Mouse (Mus musculus): ENCODE measurements around the gene Xab2. TPM values are rescaled to one million over a fixed set of nuclear protein-coding genes. Genes with fewer than 3 reads are reported as not detected.

The Xab2 gene
- polyA plus RNA-seq (2015; fragmentation: Nextera tagmentation; extraction: Ambion mirVana) = 44.4 and 48.4 TPM in 2 replicates

- no peak within 1 kb of the TSS for H3K27ac ChIP-seq
- peak within 1 kb of the TSS; percentile 88 for H3K4me2 ChIP-seq (ENCODE audit: low read length)
- H3K36me3 ChIP-seq (ENCODE audit: insufficient read depth, low read length) = peaks cover 9% of the 10 kb centered on the region
- H3K9ac ChIP-seq (ENCODE audit: low read depth, low read length) = peak within 1 kb of the TSS; percentile 78
- WGBS = under 1% methylated on average over 37 of the region's 37 CpGs
- ATAC-seq (replicated peaks; ENCODE audit: low FRiP score, low read depth) (peak; percentile 98), DNase-seq (ENCODE audit: low spot score) (peak; percentile 99)
- peak within 1 kb of the TSS; percentile 83 for H3K4me3 ChIP-seq (replicated peaks; ENCODE audit: low read depth, low read length)
- H3K4me1 ChIP-seq (replicated peaks; ENCODE audit: insufficient read depth, low read length) = peaks cover 8% of the 10 kb centered on the region
- no peak for TF ChIP-seq CTCF (IDR thresholded peaks at IDR 0.05; ENCODE audit: low read depth)
- no peaks in the 10 kb centered on the region for H3K9me3 ChIP-seq (replicated peaks; ENCODE audit: low read length)
- H3K27me3 ChIP-seq (ENCODE audit: insufficient read depth, low read length) = no peaks in the 10 kb centered on the region
These were observed at the start of gene Xab2, which contains the start of gene Pet100 for GRCm38 (mm10) chr8:3621199-3621970. TSS of gene Xab2 (minus strand) at chr8:3621316. TSS of gene Pet100 (plus strand) at chr8:3621548.

GRCm38 (mm10) chr8:3670388-3670787 is 49.3 kb upstream of the Xab2 start:
- H3K27ac ChIP-seq = no peak overlapping the region
- WGBS = 80% methylated on average over 2 of the region's 2 CpGs
- no peaks in the 10 kb centered on the region for H3K4me1 ChIP-seq (replicated peaks; ENCODE audit: insufficient read depth, low read length)
- no peaks in the 10 kb centered on the region for H3K9me3 ChIP-seq (replicated peaks; ENCODE audit: low read length)
- H3K27me3 ChIP-seq (ENCODE audit: insufficient read depth, low read length) = no peaks in the 10 kb centered on the region
- H3K36me3 ChIP-seq (ENCODE audit: insufficient read depth, low read length) = no peaks in the 10 kb centered on the region
- ATAC-seq (replicated peaks; ENCODE audit: low FRiP score, low read depth) = no peak
- no peak overlapping the region for H3K4me2 ChIP-seq (ENCODE audit: low read length)
- no peak for DNase-seq (ENCODE audit: low spot score)
- no peak for TF ChIP-seq CTCF (IDR thresholded peaks at IDR 0.05; ENCODE audit: low read depth)
- no peak overlapping the region for H3K9ac ChIP-seq (ENCODE audit: low read depth, low read length)
- H3K4me3 ChIP-seq (replicated peaks; ENCODE audit: low read depth, low read length) = no peak overlapping the region

GRCm38 (mm10) chr8:3665507-3665906 is 44.4 kb upstream of the Xab2 start, which contains the start of gene Mcemp1:
TSS of gene Mcemp1 (plus strand) at chr8:3665754.
- H3K4me3 ChIP-seq (replicated peaks; ENCODE audit: low read depth, low read length) = no peak within 1 kb of the TSS
- no peaks in the 10 kb centered on the region for H3K4me1 ChIP-seq (replicated peaks; ENCODE audit: insufficient read depth, low read length)
- H3K9ac ChIP-seq (ENCODE audit: low read depth, low read length) = no peak within 1 kb of the TSS
- ATAC-seq (replicated peaks; ENCODE audit: low FRiP score, low read depth) (no peak), DNase-seq (ENCODE audit: low spot score) (no peak)
- H3K9me3 ChIP-seq (replicated peaks; ENCODE audit: low read length) = no peaks in the 10 kb centered on the region
- no peak within 1 kb of the TSS for H3K4me2 ChIP-seq (ENCODE audit: low read length)
- H3K27me3 ChIP-seq (ENCODE audit: insufficient read depth, low read length) = no peaks in the 10 kb centered on the region
- H3K27ac ChIP-seq = no peak within 1 kb of the TSS
- TF ChIP-seq CTCF (IDR thresholded peaks at IDR 0.05; ENCODE audit: low read depth) = no peak
- WGBS = 61% methylated on average over 6 of the region's 6 CpGs
- H3K36me3 ChIP-seq (ENCODE audit: insufficient read depth, low read length) = no peaks in the 10 kb centered on the region

- Histone ChIP-seq H3K27me3 (ENCODE audit: insufficient read depth, low read length) (no peaks in the 10 kb centered on the region), H3K4me3 (replicated peaks; ENCODE audit: low read depth, low read length) (no peak overlapping the region), H3K27ac (no peak overlapping the region), H3K4me1 (replicated peaks; ENCODE audit: insufficient read depth, low read length) (no peaks in the 10 kb centered on the region), H3K36me3 (ENCODE audit: insufficient read depth, low read length) (no peaks in the 10 kb centered on the region), H3K9me3 (replicated peaks; ENCODE audit: low read length) (no peaks in the 10 kb centered on the region), H3K4me2 (ENCODE audit: low read length) (no peak overlapping the region), H3K9ac (ENCODE audit: low read depth, low read length) (no peak overlapping the region)
- ATAC-seq (replicated peaks; ENCODE audit: low FRiP score, low read depth) (no peak), DNase-seq (ENCODE audit: low spot score) (no peak)
- TF ChIP-seq CTCF (IDR thresholded peaks at IDR 0.05; ENCODE audit: low read depth) = no peak
- 64% methylated on average over 5 of the region's 5 CpGs for WGBS
These were observed 43.3 kb upstream of the Xab2 start for GRCm38 (mm10) chr8:3664405-3664804.

- Histone ChIP-seq H3K9me3 (replicated peaks; ENCODE audit: low read length) (no peaks in the 10 kb centered on the region), H3K4me2 (ENCODE audit: low read length) (no peak overlapping the region), H3K9ac (ENCODE audit: low read depth, low read length) (no peak overlapping the region), H3K27me3 (ENCODE audit: insufficient read depth, low read length) (no peaks in the 10 kb centered on the region), H3K36me3 (ENCODE audit: insufficient read depth, low read length) (no peaks in the 10 kb centered on the region), H3K4me1 (replicated peaks; ENCODE audit: insufficient read depth, low read length) (no peaks in the 10 kb centered on the region), H3K4me3 (replicated peaks; ENCODE audit: low read depth, low read length) (no peak overlapping the region), H3K27ac (no peak overlapping the region)
- DNase-seq (ENCODE audit: low spot score) (no peak), ATAC-seq (replicated peaks; ENCODE audit: low FRiP score, low read depth) (no peak)
- 75% methylated on average over 8 of the region's 8 CpGs for WGBS
- no peak for TF ChIP-seq CTCF (IDR thresholded peaks at IDR 0.05; ENCODE audit: low read depth)
These were observed 39.8 kb upstream of the Xab2 start for GRCm38 (mm10) chr8:3660889-3661288.

- Histone ChIP-seq H3K36me3 (ENCODE audit: insufficient read depth, low read length) (no peaks in the 10 kb centered on the region), H3K27ac (no peak overlapping the region), H3K9me3 (replicated peaks; ENCODE audit: low read length) (no peaks in the 10 kb centered on the region), H3K4me2 (ENCODE audit: low read length) (no peak overlapping the region), H3K27me3 (ENCODE audit: insufficient read depth, low read length) (no peaks in the 10 kb centered on the region), H3K4me3 (replicated peaks; ENCODE audit: low read depth, low read length) (no peak overlapping the region), H3K4me1 (replicated peaks; ENCODE audit: insufficient read depth, low read length) (no peaks in the 10 kb centered on the region), H3K9ac (ENCODE audit: low read depth, low read length) (no peak overlapping the region)
- TF ChIP-seq CTCF (IDR thresholded peaks at IDR 0.05; ENCODE audit: low read depth) = no peak
- ATAC-seq (replicated peaks; ENCODE audit: low FRiP score, low read depth) (no peak; the same call in 1 of the 2 replicates), DNase-seq (ENCODE audit: low spot score) (no peak)
- 9% methylated on average over 7 of the region's 7 CpGs for WGBS
These were observed 35.7 kb upstream of the Xab2 start for GRCm38 (mm10) chr8:3656725-3657381.

Measured in kidney, postnatal 0 days (tissue).